Mouse (Mus musculus) bone marrow macrophage, adult 2 months (primary cell): ENCODE data around the gene Hhipl1.

Experiments
- CTCF ChIP-seq: IDR thresholded peaks from 2 replicates; pipeline ENCODE4 v1.5.1; 2012; ENCODE audit warnings: low read depth, mild to moderate bottlenecking, low read length, moderate library complexity
- POLR2A ChIP-seq: IDR thresholded peaks from 2 replicates; pipeline ENCODE4 v1.6.1; 2012; ENCODE audit warnings: mild to moderate bottlenecking, low read depth, low read length, borderline replicate concordance

GRCm38 (mm10) chr12:108338572-108339190, 32.6 kb downstream of the Hhipl1 start:
- TF ChIP-seq POLR2A: no peak
- TF ChIP-seq CTCF: peak; percentile 63
